Mouse (Mus musculus) embryonic fibroblast, embryonic 13.5 days (primary cell): ENCODE data around the gene Tmem266.

Experiments
- CTCF ChIP-seq: IDR thresholded peaks from 2 replicates; pipeline ENCODE4 v1.5.1; 2011; ENCODE audit warnings: mild to moderate bottlenecking, control low read depth, low read length, moderate library complexity, borderline replicate concordance; ENCODE audit not compliant: insufficient read depth
- POLR2A ChIP-seq: IDR thresholded peaks from 2 replicates; pipeline ENCODE4 v1.6.1; 2011; ENCODE audit warnings: low read depth, mild to moderate bottlenecking, control low read depth, low read length, moderate library complexity

GRCm38 (mm10) chr9:55307557-55307956 is 19.2 kb upstream of the Tmem266 start:
- TF ChIP-seq CTCF (no peak), POLR2A (no peak)
